Mouse (Mus musculus) testis, adult 2 months (tissue): ENCODE results near the gene Gpr180.

ENCODE experiments used
- CTCF ChIP-seq: fragments of 200-500 bp; IDR thresholded peaks from 2 replicates; pipeline ENCODE4 v1.5.1; 2012; ENCODE audit warnings: low read depth, mild to moderate bottlenecking, inconsistent platforms, low read length, moderate library complexity; ENCODE audit not compliant: control insufficient read depth, insufficient read depth, insufficient replicate concordance
- POLR2A ChIP-seq: fragments of 200-500 bp; IDR thresholded peaks from 2 replicates; pipeline ENCODE4 v1.6.1; 2012; ENCODE audit warnings: low read depth, mild to moderate bottlenecking, inconsistent platforms, low read length, moderate library complexity; ENCODE audit not compliant: control insufficient read depth

- TF ChIP-seq CTCF: no peak
- TF ChIP-seq POLR2A: no peak
These were observed 54.5 kb downstream of the Gpr180 start for GRCm38 (mm10) chr14:118191442-118191841.
